Mouse (Mus musculus) G1E (cell line): ENCODE measurements around the gene Orc6.

Experiments
- CTCF ChIP-seq: IDR thresholded peaks from 2 replicates; pipeline ENCODE4 v1.5.1; 2012; ENCODE audit warnings: low read depth, low read length, inconsistent platforms, mixed read lengths
- GATA1 ChIP-seq: IDR thresholded peaks from 2 replicates; pipeline ENCODE4 v1.6.1; 2012; ENCODE audit warnings: borderline replicate concordance, low read length, inconsistent platforms, mixed read lengths

GRCm38 (mm10) chr8:85337681-85338080, 38.2 kb downstream of the Orc6 start:
- TF ChIP-seq CTCF, result no peak
- TF ChIP-seq GATA1, result no peak
